Mouse (Mus musculus) midbrain, embryonic 11.5 days (tissue): ENCODE measurements at regions not wholly inside any gene's neighbourhood (a gene's known extent, or its start where the extent isn't known, plus 50 kb on each side); places are given as distances from the start of the nearest gene placed in this dataset.

ENCODE experiments used
- ATAC-seq: fragments of 200-750 bp; cut with Nextera tagmentation; 2 replicates; pipeline ENCODE4 v1.8.0; 2017; ENCODE audit warnings: moderate TSS enrichment, moderate library complexity; ENCODE audit not compliant: low FRiP score
- DNase-seq: peaks from one replicate; pipeline ENCODE4 v3.0.0; 2015; ENCODE audit warnings: low spot score; ENCODE audit errors: missing footprints
- H3K27ac ChIP-seq: fragments of 300-500 bp; sonication (generic); 2 replicates; pipeline ENCODE4 v1.5.1; 2014; ENCODE audit warnings: low read depth, low read length
- H3K27me3 ChIP-seq: fragments of 300-500 bp; sonication (generic); 2 replicates; pipeline ENCODE4 v1.6.1; 2014; ENCODE audit warnings: mild to moderate bottlenecking, low read length, moderate library complexity, mixed read lengths; ENCODE audit not compliant: control insufficient read depth, insufficient read depth
- H3K36me3 ChIP-seq: fragments of 300-500 bp; sonication (generic); 2 replicates; pipeline ENCODE4 v1.6.1; 2014; ENCODE audit warnings: mild to moderate bottlenecking, low read length, moderate library complexity, mixed read lengths; ENCODE audit not compliant: control insufficient read depth, insufficient read depth
- H3K4me1 ChIP-seq: fragments of 300-500 bp; sonication (generic); 2 replicates; pipeline ENCODE4 v1.6.1; 2014; ENCODE audit warnings: low read length; ENCODE audit not compliant: control insufficient read depth, insufficient read depth
- H3K4me2 ChIP-seq: fragments of 300-500 bp; sonication (generic); 2 replicates; pipeline ENCODE4 v1.6.1; 2014; ENCODE audit warnings: mild to moderate bottlenecking, moderate library complexity
- H3K4me3 ChIP-seq: fragments of 300-500 bp; sonication (generic); 2 replicates; pipeline ENCODE4 v1.5.1; 2014; ENCODE audit warnings: low read depth, low read length
- H3K9ac ChIP-seq: fragments of 300-500 bp; sonication (generic); 2 replicates; pipeline ENCODE4 v1.6.1; 2014; ENCODE audit warnings: low read length
- H3K9me3 ChIP-seq: fragments of 300-500 bp; sonication (generic); 2 replicates; pipeline ENCODE4 v1.6.1; 2016; ENCODE audit warnings: low read length; ENCODE audit not compliant: control insufficient read depth
- WGBS: fragments of 180-500 bp; shearing (Covaris S2); extraction: QIAGEN DNeasy Blood & Tissue Kit; methylation state at CpG from one replicate; pipeline ENCODE4 v1.1.7; 2014; 5-methylcytosine and 5-hydroxymethylcytosine counted together

GRCm38 (mm10) chr14:91658654-91659421 lies 2231.6 kb downstream of the Pcdh9 start:
- no peak overlapping the region for H3K4me2 ChIP-seq
- no peaks in the 10 kb centered on the region for H3K4me1 ChIP-seq
- no peak overlapping the region for H3K27ac ChIP-seq
- 81% methylated on average over 4 of the region's 4 CpGs for WGBS
- no peak overlapping the region for H3K4me3 ChIP-seq
- no peak for DNase-seq
- no peaks in the 10 kb centered on the region for H3K36me3 ChIP-seq
- no peak overlapping the region for H3K9ac ChIP-seq
- H3K9me3 ChIP-seq, result no peaks in the 10 kb centered on the region
- no peak for ATAC-seq
- no peaks in the 10 kb centered on the region for H3K27me3 ChIP-seq

- Histone ChIP-seq H3K9ac (no peak overlapping the region), H3K4me1 (no peaks in the 10 kb centered on the region), H3K27ac (no peak overlapping the region), H3K9me3 (no peaks in the 10 kb centered on the region), H3K36me3 (no peaks in the 10 kb centered on the region), H3K4me3 (no peak overlapping the region), H3K4me2 (no peak overlapping the region), H3K27me3 (no peaks in the 10 kb centered on the region)
- no peak for DNase-seq
- WGBS, result 78% methylated on average over 1 of the region's 1 CpGs
- ATAC-seq, result no peak
Measured at GRCm38 (mm10) chr14:91656011-91656410, 2234.5 kb downstream of the Pcdh9 start.

GRCm38 (mm10) chr14:91630976-91631375 lies 2259.5 kb downstream of the Pcdh9 start:
- no peak overlapping the region for H3K27ac ChIP-seq
- H3K4me2 ChIP-seq, result no peak overlapping the region
- DNase-seq (no peak), ATAC-seq (no peak)
- H3K4me3 ChIP-seq, result no peak overlapping the region
- no peaks in the 10 kb centered on the region for H3K36me3 ChIP-seq
- H3K4me1 ChIP-seq, result no peaks in the 10 kb centered on the region
- H3K9me3 ChIP-seq, result no peaks in the 10 kb centered on the region
- no peak overlapping the region for H3K9ac ChIP-seq
- H3K27me3 ChIP-seq, result no peaks in the 10 kb centered on the region
- WGBS, result 71% methylated on average over 6 of the region's 6 CpGs

- Histone ChIP-seq H3K27ac (no peak overlapping the region), H3K27me3 (no peaks in the 10 kb centered on the region), H3K9me3 (no peaks in the 10 kb centered on the region), H3K4me3 (no peak overlapping the region), H3K9ac (no peak overlapping the region), H3K36me3 (no peaks in the 10 kb centered on the region), H3K4me1 (no peaks in the 10 kb centered on the region), H3K4me2 (no peak overlapping the region)
- ATAC-seq (no peak), DNase-seq (no peak)
Measured at GRCm38 (mm10) chr14:91614391-91614790, 2276.1 kb downstream of the Pcdh9 start.

GRCm38 (mm10) chr14:91604570-91604969 lies 2285.9 kb downstream of the Pcdh9 start:
- DNase-seq (no peak), ATAC-seq (no peak)

GRCm38 (mm10) chr14:91582462-91582861 lies 2308.0 kb downstream of the Pcdh9 start:
- Histone ChIP-seq H3K36me3 (no peaks in the 10 kb centered on the region), H3K27me3 (no peaks in the 10 kb centered on the region), H3K9ac (no peak overlapping the region), H3K4me3 (no peak overlapping the region), H3K4me1 (no peaks in the 10 kb centered on the region), H3K27ac (no peak overlapping the region), H3K4me2 (no peak overlapping the region), H3K9me3 (no peaks in the 10 kb centered on the region)
- ATAC-seq (no peak), DNase-seq (no peak)
- 84% methylated on average over 1 of the region's 1 CpGs for WGBS

More at GRCm38 (mm10) chr14:91604570-91604969, 2285.9 kb downstream of the Pcdh9 start:
- Histone ChIP-seq H3K4me3 (no peak overlapping the region), H3K36me3 (no peaks in the 10 kb centered on the region), H3K9ac (no peak overlapping the region), H3K4me1 (no peaks in the 10 kb centered on the region), H3K9me3 (no peaks in the 10 kb centered on the region), H3K27ac (no peak overlapping the region), H3K4me2 (no peak overlapping the region), H3K27me3 (no peaks in the 10 kb centered on the region)

GRCm38 (mm10) chr14:91581684-91582424 lies 2308.6 kb downstream of the Pcdh9 start:
- no peak for ATAC-seq
- H3K36me3 ChIP-seq, result no peaks in the 10 kb centered on the region

GRCm38 (mm10) chr14:91569100-91569499 lies 2321.4 kb downstream of the Pcdh9 start:
- no peaks in the 10 kb centered on the region for H3K36me3 ChIP-seq
- no peak overlapping the region for H3K4me3 ChIP-seq
- DNase-seq, result no peak
- no peaks in the 10 kb centered on the region for H3K27me3 ChIP-seq
- H3K9me3 ChIP-seq, result no peaks in the 10 kb centered on the region
- no peak overlapping the region for H3K4me2 ChIP-seq
- no peak for ATAC-seq
- no peak overlapping the region for H3K27ac ChIP-seq
- no peaks in the 10 kb centered on the region for H3K4me1 ChIP-seq
- no peak overlapping the region for H3K9ac ChIP-seq

More at GRCm38 (mm10) chr14:91581684-91582424, 2308.6 kb downstream of the Pcdh9 start:
- no peak for DNase-seq
- WGBS, result 91% methylated on average over 4 of the region's 4 CpGs
- Histone ChIP-seq H3K9ac (no peak overlapping the region), H3K4me1 (no peaks in the 10 kb centered on the region), H3K27ac (no peak overlapping the region), H3K4me3 (no peak overlapping the region), H3K9me3 (no peaks in the 10 kb centered on the region), H3K4me2 (no peak overlapping the region), H3K27me3 (no peaks in the 10 kb centered on the region)

GRCm38 (mm10) chr14:91539181-91539580 lies 2351.3 kb downstream of the Pcdh9 start:
- no peaks in the 10 kb centered on the region for H3K27me3 ChIP-seq
- DNase-seq (no peak), ATAC-seq (no peak)

More at GRCm38 (mm10) chr14:91539181-91539580, 2351.3 kb downstream of the Pcdh9 start:
- H3K9ac ChIP-seq, result no peak overlapping the region
- no peak overlapping the region for H3K27ac ChIP-seq
- no peaks in the 10 kb centered on the region for H3K9me3 ChIP-seq
- H3K4me1 ChIP-seq, result no peaks in the 10 kb centered on the region
- no peak overlapping the region for H3K4me2 ChIP-seq
- no peak overlapping the region for H3K4me3 ChIP-seq
- no peaks in the 10 kb centered on the region for H3K36me3 ChIP-seq
